Comparison of ENCODE assay signal across 17 mouse cellular contexts in genomic region chr6:49219001-49219560, GRCm38 (mm10). TPM values are rescaled to one million over a fixed set of nuclear protein-coding genes. Genes with fewer than 3 reads are reported as not detected.
DNase-seq lines count a peak whose midpoint lies in the region; ATAC-seq lines count a peak whose summit lies in the region.
"Had no signal": no experiment of that assay in that cellular context is flagged by ENCODE, and none has a peak within 500 bp of the region (broad histone marks: within the 10 kb centered on the region; RNA-seq: fewer than 3 reads in every experiment).

No protein-coding gene starts in this region.

- no peak overlapping the region for H3K4me2 ChIP-seq in hindbrain, embryonic 16.5 days (ENCODE audit: low read length)
- H3K4me2 ChIP-seq in midbrain, embryonic 12.5 days (replicated peaks): 0 out of 2 replicates have a peak overlapping the region, but pooled peaks have one; percentile 13
- no peak overlapping the region for H3K4me2 ChIP-seq in midbrain, embryonic 14.5 days (ENCODE audit: low read length)
- no peak overlapping the region for H3K4me2 ChIP-seq in kidney, embryonic 15.5 days

- no peak for DNase-seq in hindbrain, embryonic 10.5 days (ENCODE audit: low spot score)
- no peak for DNase-seq in midbrain, embryonic 14.5 days
- DNase-seq in induced T-regulatory cell, adult 2 months (ENCODE audit: low read depth): peak; percentile 67
- no peak for DNase-seq in gastrocnemius, adult 8-10 months (ENCODE audit: low spot score in 2 of 2)
- no peak for DNase-seq in gastrocnemius, adult 18-20 months (ENCODE audit: low spot score)
- DNase-seq: gastrocnemius, postnatal 25 days; lung, postnatal 10 days; thymus, adult 2 months had no signal

- no peak overlapping the region for H3K9ac ChIP-seq in hindbrain, embryonic 16.5 days (ENCODE audit: low read depth, low read length)
- H3K9ac ChIP-seq in midbrain, embryonic 12.5 days (replicated peaks): no peak overlapping the region
- H3K9ac ChIP-seq in midbrain, embryonic 14.5 days (replicated peaks; ENCODE audit: low read length): no peak overlapping the region
- H3K9ac ChIP-seq in kidney, embryonic 15.5 days: no peak overlapping the region

- WGBS in hindbrain, embryonic 10.5 days: 3% methylated on average over 4 of the region's 4 CpGs
- WGBS in hindbrain, embryonic 16.5 days: 16% methylated on average over 4 of the region's 4 CpGs
- WGBS in midbrain, embryonic 12.5 days: 5% methylated on average over 4 of the region's 4 CpGs
- 8% methylated on average over 4 of the region's 4 CpGs for WGBS in midbrain, embryonic 14.5 days
- 23% methylated on average over 4 of the region's 4 CpGs for WGBS in kidney, embryonic 15.5 days

- H3K9me3 ChIP-seq in hindbrain, embryonic 10.5 days: no peaks in the 10 kb centered on the region
- no peaks in the 10 kb centered on the region for H3K9me3 ChIP-seq in hindbrain, embryonic 16.5 days (ENCODE audit: control insufficient read depth, low read length)
- no peaks in the 10 kb centered on the region for H3K9me3 ChIP-seq in midbrain, embryonic 12.5 days
- no peaks in the 10 kb centered on the region for H3K9me3 ChIP-seq in midbrain, embryonic 14.5 days (ENCODE audit: control insufficient read depth, low read length)
- H3K9me3 ChIP-seq in kidney, embryonic 15.5 days (replicated peaks): no peaks in the 10 kb centered on the region
- H3K9me3 ChIP-seq: embryonic facial prominence, embryonic 12.5 days; forebrain, embryonic 13.5 days; midbrain, embryonic 13.5 days; neural tube, embryonic 12.5 days had no signal

- no peaks in the 10 kb centered on the region for H3K27me3 ChIP-seq in hindbrain, embryonic 10.5 days (ENCODE audit: insufficient read depth, poor library complexity, severe bottlenecking)
- H3K27me3 ChIP-seq in hindbrain, embryonic 16.5 days (replicated peaks; ENCODE audit: control insufficient read depth, insufficient read depth, low read length): peaks cover 3% of the 10 kb centered on the region; the same call in 1 of the 2 replicates
- no peaks in the 10 kb centered on the region for H3K27me3 ChIP-seq in midbrain, embryonic 12.5 days
- H3K27me3 ChIP-seq in midbrain, embryonic 14.5 days (ENCODE audit: control insufficient read depth, insufficient read depth, low read length): no peaks in the 10 kb centered on the region
- peaks cover 19% of the 10 kb centered on the region for H3K27me3 ChIP-seq in kidney, embryonic 15.5 days
- H3K27me3 ChIP-seq: embryonic facial prominence, embryonic 12.5 days; forebrain, embryonic 13.5 days; midbrain, embryonic 13.5 days; neural tube, embryonic 12.5 days had no signal

- H3K4me1 ChIP-seq in hindbrain, embryonic 10.5 days (replicated peaks): peaks cover 23% of the 10 kb centered on the region
- peaks cover 3% of the 10 kb centered on the region; the same call in 1 of the 2 replicates for H3K4me1 ChIP-seq in hindbrain, embryonic 16.5 days (ENCODE audit: control insufficient read depth, insufficient read depth, low read depth, low read length)
- peaks cover 4% of the 10 kb centered on the region; the same call in 1 of the 2 replicates for H3K4me1 ChIP-seq in midbrain, embryonic 12.5 days
- H3K4me1 ChIP-seq in midbrain, embryonic 14.5 days (ENCODE audit: control insufficient read depth, insufficient read depth, low read length): peaks cover 3% of the 10 kb centered on the region; the same call in 1 of the 2 replicates
- H3K4me1 ChIP-seq in kidney, embryonic 15.5 days: peaks cover 12% of the 10 kb centered on the region
- H3K4me1 ChIP-seq: neural tube, embryonic 12.5 days had no signal

- peak overlapping the region; percentile 100 for H3K27ac ChIP-seq in hindbrain, embryonic 10.5 days
- H3K27ac ChIP-seq in hindbrain, embryonic 16.5 days (ENCODE audit: low read depth, low read length): no peak overlapping the region
- no peak overlapping the region for H3K27ac ChIP-seq in midbrain, embryonic 12.5 days (replicated peaks)
- H3K27ac ChIP-seq in midbrain, embryonic 14.5 days (replicated peaks; ENCODE audit: low read depth, low read length): no peak overlapping the region
- no peak overlapping the region for H3K27ac ChIP-seq in kidney, embryonic 15.5 days
- H3K27ac ChIP-seq: forebrain, embryonic 13.5 days; hindbrain, postnatal 0 days; midbrain, embryonic 13.5 days; neural tube, embryonic 12.5 days had no signal

- H3K36me3 ChIP-seq in hindbrain, embryonic 10.5 days: no peaks in the 10 kb centered on the region
- no peaks in the 10 kb centered on the region for H3K36me3 ChIP-seq in hindbrain, embryonic 16.5 days (ENCODE audit: control insufficient read depth, insufficient read depth, low read length)
- no peaks in the 10 kb centered on the region for H3K36me3 ChIP-seq in midbrain, embryonic 12.5 days
- no peaks in the 10 kb centered on the region for H3K36me3 ChIP-seq in midbrain, embryonic 14.5 days (ENCODE audit: control insufficient read depth, insufficient read depth, low read length)
- H3K36me3 ChIP-seq in kidney, embryonic 15.5 days: no peaks in the 10 kb centered on the region
- H3K36me3 ChIP-seq: embryonic facial prominence, embryonic 12.5 days; midbrain, embryonic 13.5 days; neural tube, embryonic 12.5 days had no signal

- H3K4me3 ChIP-seq in hindbrain, embryonic 10.5 days: peak overlapping the region; percentile 100
- H3K4me3 ChIP-seq in hindbrain, embryonic 16.5 days (ENCODE audit: low read length): no peak overlapping the region
- H3K4me3 ChIP-seq in midbrain, embryonic 12.5 days: no peak overlapping the region
- H3K4me3 ChIP-seq in midbrain, embryonic 14.5 days (replicated peaks; ENCODE audit: low read depth, low read length): no peak overlapping the region
- H3K4me3 ChIP-seq in kidney, embryonic 15.5 days (replicated peaks): no peak overlapping the region

- ATAC-seq in hindbrain, embryonic 16.5 days: no peak
- no peak for ATAC-seq in midbrain, embryonic 12.5 days (ENCODE audit: low FRiP score, low read depth)
- ATAC-seq in midbrain, embryonic 14.5 days (ENCODE audit: low FRiP score, low TSS enrichment): no peak
- no peak for ATAC-seq in kidney, embryonic 15.5 days (replicated peaks; ENCODE audit: low FRiP score)
- ATAC-seq: forebrain, embryonic 13.5 days; hindbrain, postnatal 0 days; midbrain, embryonic 13.5 days had no signal

RNA-seq across cellular contexts. Expression of gene Igf2bp3, which starts 4.3 kb away (rescaled TPM):
- 127 and 143 TPM in 2 replicates for polyA plus RNA-seq in hindbrain, embryonic 10.5 days (2016; fragmentation: Nextera tagmentation; extraction: Ambion mirVana)
- 15.5 and 19.2 TPM in 2 replicates for polyA plus RNA-seq in hindbrain, embryonic 16.5 days (2015; fragmentation: Nextera tagmentation; extraction: Ambion mirVana)
- polyA plus RNA-seq in midbrain, embryonic 12.5 days (2016; fragmentation: Nextera tagmentation; extraction: Ambion mirVana): 114 and 122 TPM in 2 replicates
- 24.7 and 39.2 TPM in 2 replicates for polyA plus RNA-seq in midbrain, embryonic 14.5 days (2014; fragmentation: Nextera tagmentation; extraction: Ambion mirVana)
- total RNA-seq in gastrocnemius, adult 8-10 months (2022): under 1 TPM; 0.10 to 0.19 (median 0.16) TPM
- under 1 TPM; 0.09 to 0.11 TPM for total RNA-seq in gastrocnemius, adult 18-20 months (2021)
- polyA plus RNA-seq in kidney, embryonic 15.5 days (2015; fragmentation: Nextera tagmentation; extraction: Ambion mirVana): 46.2 and 49.7 TPM in 2 replicates
- total RNA-seq: left cerebral cortex, adult 8-10 months had no signal

RNA-seq across cellular contexts. Expression of gene Tra2a, which starts 44.8 kb away (rescaled TPM):
- 122 and 128 TPM in 2 replicates for polyA plus RNA-seq in hindbrain, embryonic 10.5 days (2016; fragmentation: Nextera tagmentation; extraction: Ambion mirVana)
- polyA plus RNA-seq in hindbrain, embryonic 16.5 days (2015; fragmentation: Nextera tagmentation; extraction: Ambion mirVana): 97.0 and 97.9 TPM in 2 replicates
- 160 and 162 TPM in 2 replicates for polyA plus RNA-seq in midbrain, embryonic 12.5 days (2016; fragmentation: Nextera tagmentation; extraction: Ambion mirVana)
- 58.0 and 105 TPM in 2 replicates for polyA plus RNA-seq in midbrain, embryonic 14.5 days (2014; fragmentation: Nextera tagmentation; extraction: Ambion mirVana)
- total RNA-seq in gastrocnemius, adult 8-10 months (2022): 10 to 100 TPM; 11.4 to 15.3 (median 14.3) TPM
- total RNA-seq in gastrocnemius, adult 18-20 months (2021): 10 to 100 TPM; 14.7 to 20.2 TPM
- polyA plus RNA-seq in kidney, embryonic 15.5 days (2015; fragmentation: Nextera tagmentation; extraction: Ambion mirVana): 122 and 130 TPM in 2 replicates
